Mouse (Mus musculus): Measurements from ENCODE around the gene Lrrc49.
A peak's percentile ranks its signal among the peaks of the same experiment; 100 is the strongest.

Lrrc49 gene

GRCm38 (mm10) chr9:60599489-60599888 lies 88.5 kb downstream of the Lrrc49 start:
- DNase-seq (ENCODE audit: low spot score) = no peak

GRCm38 (mm10) chr9:60595406-60595805 lies 92.6 kb downstream of the Lrrc49 start:
- DNase-seq (ENCODE audit: low spot score) = no peak

- DNase-seq (ENCODE audit: low spot score) = no peak
Observed at GRCm38 (mm10) chr9:60592974-60593373, 95.0 kb downstream of the Lrrc49 start.

GRCm38 (mm10) chr9:60592363-60592762 lies 95.6 kb downstream of the Lrrc49 start:
- no peak for DNase-seq (ENCODE audit: low spot score)

GRCm38 (mm10) chr9:60590871-60591624 lies 96.9 kb downstream of the Lrrc49 start:
- DNase-seq (ENCODE audit: low spot score) = no peak

- no peak for DNase-seq (ENCODE audit: low spot score)
Observed at GRCm38 (mm10) chr9:60588914-60589313, 99.0 kb downstream of the Lrrc49 start.

- no peak for DNase-seq (ENCODE audit: low spot score)
Observed at GRCm38 (mm10) chr9:60586920-60587319, 101.0 kb downstream of the Lrrc49 start.

- no peak for DNase-seq (ENCODE audit: low spot score)
Observed at GRCm38 (mm10) chr9:60585206-60585605, 102.8 kb downstream of the Lrrc49 start.

GRCm38 (mm10) chr9:60582553-60582952 lies 105.4 kb downstream of the Lrrc49 start:
- DNase-seq (ENCODE audit: low spot score) = no peak

- DNase-seq (ENCODE audit: low spot score) = no peak
Observed at GRCm38 (mm10) chr9:60573011-60573410, 114.9 kb downstream of the Lrrc49 start.

GRCm38 (mm10) chr9:60571725-60572124 lies 116.2 kb downstream of the Lrrc49 start:
- no peak for DNase-seq (ENCODE audit: low spot score)

GRCm38 (mm10) chr9:60571041-60571440 lies 116.9 kb downstream of the Lrrc49 start:
- DNase-seq (ENCODE audit: low spot score) = no peak

- DNase-seq (ENCODE audit: low spot score) = no peak
Observed at GRCm38 (mm10) chr9:60569366-60569765, 118.6 kb downstream of the Lrrc49 start.

GRCm38 (mm10) chr9:60563809-60564208 lies 124.1 kb downstream of the Lrrc49 start:
- no peak for DNase-seq (ENCODE audit: low spot score)

- DNase-seq (ENCODE audit: low spot score) = no peak
Observed at GRCm38 (mm10) chr9:60562443-60563371, 125.3 kb downstream of the Lrrc49 start.

GRCm38 (mm10) chr9:60561641-60562289 lies 126.2 kb downstream of the Lrrc49 start:
- DNase-seq (ENCODE audit: low spot score) = no peak

- DNase-seq (ENCODE audit: low spot score) = no peak
Observed at GRCm38 (mm10) chr9:60558507-60558906, 129.5 kb downstream of the Lrrc49 start.

GRCm38 (mm10) chr9:60551238-60551637 lies 136.7 kb downstream of the Lrrc49 start:
- no peak for DNase-seq (ENCODE audit: low spot score)

GRCm38 (mm10) chr9:60548182-60548581 lies 139.8 kb downstream of the Lrrc49 start:
- DNase-seq (ENCODE audit: low spot score) = peak; percentile 45

- DNase-seq (ENCODE audit: low spot score) = no peak
Observed at GRCm38 (mm10) chr9:60546169-60546568, 141.8 kb downstream of the Lrrc49 start.

- DNase-seq (ENCODE audit: low spot score) = no peak
Observed at GRCm38 (mm10) chr9:60545361-60546096, 142.4 kb downstream of the Lrrc49 start.

All from urinary bladder, postnatal 25 days (tissue).